Mouse (Mus musculus) stomach, embryonic 16.5 days (tissue): ENCODE measurements around the gene Snta1. TPM values are rescaled to one million over a fixed set of nuclear protein-coding genes. Genes with fewer than 3 reads are reported as not detected.

Experiments
- ATAC-seq: fragments of 200-750 bp; cut with Nextera tagmentation; 2 replicates; pipeline ENCODE4 v1.8.0; 2017; ENCODE audit warnings: moderate number of reproducible peaks, moderate TSS enrichment; ENCODE audit not compliant: insufficient read depth, low FRiP score
- H3K27ac ChIP-seq: fragments of 300-500 bp; sonication (generic); 2 replicates; pipeline ENCODE4 v1.5.1; 2014; ENCODE audit warnings: low read length
- H3K27me3 ChIP-seq: fragments of 300-500 bp; sonication (generic); 2 replicates; pipeline ENCODE4 v1.6.1; 2014; ENCODE audit warnings: low read length, control low read depth, mixed read lengths; ENCODE audit not compliant: control insufficient read depth, insufficient read depth
- H3K36me3 ChIP-seq: fragments of 300-500 bp; sonication (generic); 2 replicates; pipeline ENCODE4 v1.6.1; 2014; ENCODE audit warnings: low read length; ENCODE audit not compliant: control insufficient read depth, insufficient read depth
- H3K4me1 ChIP-seq: fragments of 300-500 bp; sonication (generic); 2 replicates; pipeline ENCODE4 v1.6.1; 2014; ENCODE audit warnings: low read length, control low read depth, mixed read lengths; ENCODE audit not compliant: control insufficient read depth, insufficient read depth
- H3K4me2 ChIP-seq: fragments of 300-500 bp; sonication (generic); 2 replicates; pipeline ENCODE4 v1.6.1; 2014; ENCODE audit warnings: low read depth, low read length, mixed read lengths
- H3K4me3 ChIP-seq: fragments of 300-500 bp; sonication (generic); replicated peaks from 2 replicates; pipeline ENCODE4 v1.5.1; 2014; ENCODE audit warnings: mild to moderate bottlenecking, low read length
- H3K9ac ChIP-seq: fragments of 300-500 bp; sonication (generic); 2 replicates; pipeline ENCODE4 v1.6.1; 2014; ENCODE audit warnings: low read length
- H3K9me3 ChIP-seq: fragments of 300-500 bp; sonication (generic); replicated peaks from 2 replicates; pipeline ENCODE4 v1.6.1; 2016; ENCODE audit warnings: low read length, control low read depth; ENCODE audit not compliant: control insufficient read depth
- WGBS: fragments of 180-500 bp; shearing (Covaris S2); extraction: QIAGEN DNeasy Blood & Tissue Kit; methylation state at CpG from one replicate; pipeline ENCODE4 v1.1.7; 2014; 5-methylcytosine and 5-hydroxymethylcytosine counted together
- polyA plus RNA-seq: library from polyadenylated mRNA; unstranded; fragments of >200 nt; fragmentation: Nextera tagmentation; extraction: Ambion mirVana; gene quantifications from 2 replicates; pipeline ENCODE4 v1.2.1, GENCODE M21; 2015

The Snta1 gene
- polyA plus RNA-seq, 1 experiment from 2014 or later = 7.9 TPM

- peak overlapping the region; percentile 59 for H3K4me2 ChIP-seq
- H3K9ac ChIP-seq = peak overlapping the region; percentile 76
- 53% methylated on average over 11 of the region's 11 CpGs for WGBS
- no peaks in the 10 kb centered on the region; the same call in 1 of the 2 replicates for H3K9me3 ChIP-seq
- H3K36me3 ChIP-seq = no peaks in the 10 kb centered on the region
- ATAC-seq = peak; percentile 46
- peak overlapping the region; percentile 38 for H3K4me3 ChIP-seq
- no peaks in the 10 kb centered on the region for H3K27me3 ChIP-seq
- H3K27ac ChIP-seq = peak overlapping the region; percentile 55
- H3K4me1 ChIP-seq = peaks cover 7% of the 10 kb centered on the region
Observed at GRCm38 (mm10) chr2:154426905-154427852, 19.3 kb upstream of the Snta1 start.

GRCm38 (mm10) chr2:154426188-154426904 is 18.4 kb upstream of the Snta1 start:
- 10% methylated on average over 25 of the region's 25 CpGs for WGBS
- no peak for ATAC-seq
- Histone ChIP-seq H3K27me3 (no peaks in the 10 kb centered on the region), H3K27ac (0 out of 2 replicates have a peak overlapping the region, but pooled peaks have one; percentile 55), H3K36me3 (no peaks in the 10 kb centered on the region), H3K4me1 (peaks cover 7% of the 10 kb centered on the region), H3K9ac (peak overlapping the region; percentile 76), H3K4me3 (peak overlapping the region; percentile 38), H3K9me3 (no peaks in the 10 kb centered on the region; the same call in 1 of the 2 replicates), H3K4me2 (peak overlapping the region; percentile 59)

GRCm38 (mm10) chr2:154425522-154425921 is 17.6 kb upstream of the Snta1 start:
- peaks cover 7% of the 10 kb centered on the region for H3K4me1 ChIP-seq
- no peak overlapping the region for H3K27ac ChIP-seq
- no peak overlapping the region for H3K9ac ChIP-seq
- H3K27me3 ChIP-seq = no peaks in the 10 kb centered on the region
- H3K4me2 ChIP-seq = no peak overlapping the region
- ATAC-seq = no peak
- H3K4me3 ChIP-seq = no peak overlapping the region
- WGBS = 83% methylated on average over 3 of the region's 3 CpGs
- no peaks in the 10 kb centered on the region for H3K36me3 ChIP-seq
- no peaks in the 10 kb centered on the region; the same call in 1 of the 2 replicates for H3K9me3 ChIP-seq

- no peak for ATAC-seq
- H3K36me3 ChIP-seq = no peaks in the 10 kb centered on the region
- H3K9ac ChIP-seq = no peak overlapping the region
Observed at GRCm38 (mm10) chr2:154423548-154423947, 15.6 kb upstream of the Snta1 start.

GRCm38 (mm10) chr2:154422181-154422580 is 14.3 kb upstream of the Snta1 start:
- Histone ChIP-seq H3K4me2 (no peak overlapping the region), H3K4me1 (peaks cover 6% of the 10 kb centered on the region), H3K27me3 (no peaks in the 10 kb centered on the region), H3K4me3 (no peak overlapping the region), H3K36me3 (no peaks in the 10 kb centered on the region), H3K27ac (no peak overlapping the region), H3K9me3 (no peaks in the 10 kb centered on the region; the same call in 1 of the 2 replicates), H3K9ac (no peak overlapping the region)
- no peak for ATAC-seq
- 69% methylated on average over 5 of the region's 5 CpGs for WGBS

More at GRCm38 (mm10) chr2:154423548-154423947, 15.6 kb upstream of the Snta1 start:
- Histone ChIP-seq H3K27me3 (no peaks in the 10 kb centered on the region), H3K4me1 (peaks cover 7% of the 10 kb centered on the region), H3K4me2 (no peak overlapping the region), H3K9me3 (no peaks in the 10 kb centered on the region; the same call in 1 of the 2 replicates), H3K4me3 (no peak overlapping the region), H3K27ac (no peak overlapping the region)
- 91% methylated on average over 2 of the region's 2 CpGs for WGBS

- no peak overlapping the region for H3K27ac ChIP-seq
- H3K4me1 ChIP-seq = no peaks in the 10 kb centered on the region
- peak; percentile 31; the same call in 1 of the 2 replicates for ATAC-seq
- no peaks in the 10 kb centered on the region for H3K27me3 ChIP-seq
- no peak overlapping the region for H3K4me2 ChIP-seq
- no peaks in the 10 kb centered on the region for H3K36me3 ChIP-seq
- H3K9me3 ChIP-seq = no peaks in the 10 kb centered on the region; the same call in 1 of the 2 replicates
- H3K9ac ChIP-seq = no peak overlapping the region
- 44% methylated on average over 7 of the region's 7 CpGs for WGBS
- no peak overlapping the region for H3K4me3 ChIP-seq
Observed at GRCm38 (mm10) chr2:154420942-154421731, 13.2 kb upstream of the Snta1 start.

GRCm38 (mm10) chr2:154419631-154420515 is 12.0 kb upstream of the Snta1 start:
- no peak overlapping the region for H3K4me3 ChIP-seq
- H3K27me3 ChIP-seq = no peaks in the 10 kb centered on the region
- no peaks in the 10 kb centered on the region for H3K9me3 ChIP-seq
- H3K4me1 ChIP-seq = no peaks in the 10 kb centered on the region
- no peak overlapping the region for H3K27ac ChIP-seq
- ATAC-seq = no peak
- H3K36me3 ChIP-seq = no peaks in the 10 kb centered on the region
- H3K4me2 ChIP-seq = no peak overlapping the region
- H3K9ac ChIP-seq = no peak overlapping the region
- 82% methylated on average over 9 of the region's 9 CpGs for WGBS

- Histone ChIP-seq H3K36me3 (no peaks in the 10 kb centered on the region), H3K4me2 (no peak overlapping the region), H3K27ac (no peak overlapping the region), H3K27me3 (no peaks in the 10 kb centered on the region), H3K4me3 (no peak overlapping the region), H3K4me1 (no peaks in the 10 kb centered on the region), H3K9me3 (no peaks in the 10 kb centered on the region), H3K9ac (no peak overlapping the region)
- no peak for ATAC-seq
- WGBS = 87% methylated on average over 7 of the region's 7 CpGs
Observed at GRCm38 (mm10) chr2:154418001-154418400, 10.1 kb upstream of the Snta1 start.
